Mouse (Mus musculus) ES-E14 (cell line): ENCODE results near the gene Olfr808.

Experiments
- CHD2 ChIP-seq: IDR thresholded peaks from 2 replicates; pipeline ENCODE4 v1.6.1; 2014; ENCODE audit warnings: mild to moderate bottlenecking, low read depth, low read length, inconsistent platforms
- HCFC1 ChIP-seq: IDR thresholded peaks from 2 replicates; pipeline ENCODE4 v1.6.1; 2012; ENCODE audit warnings: low read length, inconsistent platforms, borderline replicate concordance; ENCODE audit not compliant: insufficient read depth
- MAFK ChIP-seq: IDR thresholded peaks from 2 replicates; pipeline ENCODE4 v1.6.1; 2014; ENCODE audit warnings: mild to moderate bottlenecking, low read depth, low read length, inconsistent platforms; ENCODE audit not compliant: insufficient read depth
- ZNF384 ChIP-seq: IDR thresholded peaks from 2 replicates; pipeline ENCODE4 v1.6.1; 2012; ENCODE audit warnings: low read depth, low read length, inconsistent platforms

DNA sequence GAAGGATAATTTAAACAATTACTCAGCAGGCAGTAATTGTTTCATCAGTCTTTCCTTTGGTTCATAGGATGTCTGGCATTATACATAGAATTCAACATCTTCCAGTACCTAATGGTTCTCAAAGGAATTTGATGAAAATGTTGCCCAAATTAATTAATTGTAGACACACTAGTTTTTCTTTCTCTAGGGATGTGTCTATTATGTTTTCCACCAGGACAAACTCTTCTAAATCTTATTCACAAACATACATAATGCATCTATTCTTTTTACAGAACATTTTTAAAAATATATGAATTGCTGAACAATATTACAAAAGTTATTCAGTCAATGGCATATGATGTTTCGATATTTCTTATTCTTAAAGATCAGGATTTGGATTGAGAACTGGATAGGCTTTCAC lies at the start of gene Olfr808:
- TF ChIP-seq CHD2 (no peak), MAFK (no peak), ZNF384 (no peak), HCFC1 (no peak)
